In genomic region chr9:55136576-55136975, GRCm38 (mm10) we compare ENCODE assay signal across 12 mouse cellular contexts. TPM values are rescaled to one million over a fixed set of nuclear protein-coding genes. Genes with fewer than 3 reads are reported as not detected.
DNase-seq lines count a peak whose midpoint lies in the region; ATAC-seq and TF ChIP-seq lines count a peak whose summit lies in the region.
"Had no signal": no experiment of that assay in that cellular context is flagged by ENCODE, and none has a peak within 500 bp of the region (broad histone marks: within the 10 kb centered on the region; RNA-seq: fewer than 3 reads in every experiment).

No protein-coding gene starts in this region.

- H3K4me1 ChIP-seq in heart, postnatal 0 days (ENCODE audit: control insufficient read depth, insufficient read depth) = peaks cover 10% of the 10 kb centered on the region
- no peaks in the 10 kb centered on the region for H3K4me1 ChIP-seq in hindbrain, embryonic 16.5 days (ENCODE audit: control insufficient read depth, insufficient read depth, low read depth, low read length)

- H3K27me3 ChIP-seq in heart, postnatal 0 days (ENCODE audit: control insufficient read depth, insufficient read depth, low read length) = no peaks in the 10 kb centered on the region
- H3K27me3 ChIP-seq in hindbrain, embryonic 16.5 days (replicated peaks; ENCODE audit: control insufficient read depth, insufficient read depth, low read length) = no peaks in the 10 kb centered on the region

- peak; percentile 57 for ATAC-seq in heart, postnatal 0 days (ENCODE audit: insufficient read depth, low read depth)
- ATAC-seq in hindbrain, embryonic 16.5 days = no peak
- ATAC-seq: forebrain, postnatal 0 days had no signal

- H3K4me2 ChIP-seq in heart, postnatal 0 days (ENCODE audit: low read depth, low read length) = no peak overlapping the region
- no peak overlapping the region for H3K4me2 ChIP-seq in hindbrain, embryonic 16.5 days (ENCODE audit: low read length)

- no peak for TF ChIP-seq EP300 in heart, postnatal 0 days (IDR thresholded peaks at IDR 0.05; ENCODE audit: low read depth)

- no peak for TF ChIP-seq CTCF in heart, postnatal 0 days (IDR thresholded peaks at IDR 0.05; ENCODE audit: low read depth)

- H3K27ac ChIP-seq in heart, postnatal 0 days (ENCODE audit: low read depth) = no peak overlapping the region
- H3K27ac ChIP-seq in hindbrain, embryonic 16.5 days (ENCODE audit: low read depth, low read length) = no peak overlapping the region
- H3K27ac ChIP-seq: liver, embryonic 14.5 days had no signal

- DNase-seq in frontal cortex, adult 2 months (ENCODE audit: extremely low spot score in 1 of 2, low spot score in 1 of 2) = peak; percentile 16 to 51
- DNase-seq in frontal cortex, postnatal 10 days (ENCODE audit: low spot score in 2 of 2) = no peak
- DNase-seq in right cerebral cortex, postnatal 25 days = peak; percentile 15
- no peak for DNase-seq in right cerebral cortex, postnatal 10 days (ENCODE audit: low spot score in 2 of 2)
- DNase-seq in heart, postnatal 0 days (ENCODE audit: low spot score) = peak; percentile 23
- no peak for DNase-seq in kidney, adult 18-20 months
- no peak for DNase-seq in natural killer cell, adult 2 months (ENCODE audit: low spot score in 2 of 2)
- DNase-seq: forebrain, postnatal 0 days; midbrain, embryonic 14.5 days; thymus, postnatal 36 days had no signal

- WGBS in heart, postnatal 0 days = 12% methylated on average over 5 of the region's 5 CpGs
- 50% methylated on average over 5 of the region's 5 CpGs for WGBS in hindbrain, embryonic 16.5 days

- no peak overlapping the region for H3K4me3 ChIP-seq in heart, postnatal 0 days (ENCODE audit: low read depth, low read length)
- H3K4me3 ChIP-seq in hindbrain, embryonic 16.5 days (ENCODE audit: low read length) = no peak overlapping the region

- no peaks in the 10 kb centered on the region for H3K9me3 ChIP-seq in heart, postnatal 0 days (replicated peaks; ENCODE audit: control insufficient read depth, low read length)
- no peaks in the 10 kb centered on the region for H3K9me3 ChIP-seq in hindbrain, embryonic 16.5 days (ENCODE audit: control insufficient read depth, low read length)

- H3K36me3 ChIP-seq in heart, postnatal 0 days (replicated peaks; ENCODE audit: control insufficient read depth, insufficient read depth, low read length) = no peaks in the 10 kb centered on the region
- H3K36me3 ChIP-seq in hindbrain, embryonic 16.5 days (ENCODE audit: control insufficient read depth, insufficient read depth, low read length) = no peaks in the 10 kb centered on the region

- no peak overlapping the region for H3K9ac ChIP-seq in heart, postnatal 0 days (replicated peaks; ENCODE audit: low read depth, low read length)
- H3K9ac ChIP-seq in hindbrain, embryonic 16.5 days (ENCODE audit: low read depth, low read length) = no peak overlapping the region
- H3K9ac ChIP-seq: forebrain, postnatal 0 days; liver, embryonic 14.5 days had no signal

RNA-seq across cellular contexts. Expression of gene Ube2q2, which starts 12.1 kb away (rescaled TPM):
- 39.4 and 41.3 TPM in 2 replicates for polyA plus RNA-seq in frontal cortex, adult 2 months (2012; rRNA removed)
- 18.6 and 23.5 TPM in 2 replicates for total RNA-seq in heart, postnatal 0 days (2014; rRNA removed; ENCODE audit: low replicate concordance)
- 21.6 and 22.0 TPM in 2 replicates for polyA plus RNA-seq in heart, postnatal 0 days (2015; fragmentation: Nextera tagmentation; extraction: Ambion mirVana)
- 17.7 and 37.0 TPM in 2 replicates for polyA plus RNA-seq in hindbrain, embryonic 16.5 days (2015; fragmentation: Nextera tagmentation; extraction: Ambion mirVana)

Comparison
In these comparisons a context has a peak if more than half of its experiments do, and no peak if none do; other contexts are left out.
1. DNase-seq: peak in frontal cortex, adult 2 months (2 of 2), right cerebral cortex, postnatal 25 days (single experiment) and heart, postnatal 0 days (single experiment); none in frontal cortex, postnatal 10 days (0 of 2), right cerebral cortex, postnatal 10 days (0 of 2), kidney, adult 18-20 months (single experiment) and natural killer cell, adult 2 months (0 of 2).